Mouse (Mus musculus) 3134 (cell line): Measurements from ENCODE around the gene Meis2.

Source experiments
- DNase-seq: peaks from one replicate; pipeline ENCODE4 v3.0.0-alpha.2; 2011; ENCODE audit warnings: low spot score; ENCODE audit not compliant: insufficient read length; ENCODE audit errors: extremely low read depth

Gene Meis2

GRCm38 (mm10) chr2:116002354-116002753, 63.3 kb downstream of the Meis2 start:
- no peak for DNase-seq

- DNase-seq = no peak
Observed at GRCm38 (mm10) chr2:116001352-116002138, 64.1 kb downstream of the Meis2 start.

DNA sequence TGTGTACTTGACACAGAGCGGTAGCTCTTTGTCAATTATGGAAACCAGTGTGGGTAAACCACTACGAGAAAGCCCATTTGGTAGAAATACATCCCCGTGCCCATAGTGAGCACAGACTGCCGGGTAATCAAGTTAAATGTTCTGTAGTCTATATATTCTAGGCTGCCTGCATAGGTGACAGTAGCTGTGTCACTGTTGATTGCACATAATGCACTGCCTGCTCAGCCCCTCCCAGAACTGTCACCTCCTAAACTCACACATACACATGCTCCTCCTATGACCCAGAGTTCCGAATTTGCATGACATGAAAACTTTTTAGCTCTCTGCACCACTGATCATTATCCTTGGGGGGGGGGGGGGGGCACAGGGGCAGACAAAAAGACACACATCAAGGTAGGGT, 65.1 kb downstream of the Meis2 start:
- no peak for DNase-seq

- DNase-seq = no peak
Observed at GRCm38 (mm10) chr2:115998802-115999201, 66.8 kb downstream of the Meis2 start.

DNA sequence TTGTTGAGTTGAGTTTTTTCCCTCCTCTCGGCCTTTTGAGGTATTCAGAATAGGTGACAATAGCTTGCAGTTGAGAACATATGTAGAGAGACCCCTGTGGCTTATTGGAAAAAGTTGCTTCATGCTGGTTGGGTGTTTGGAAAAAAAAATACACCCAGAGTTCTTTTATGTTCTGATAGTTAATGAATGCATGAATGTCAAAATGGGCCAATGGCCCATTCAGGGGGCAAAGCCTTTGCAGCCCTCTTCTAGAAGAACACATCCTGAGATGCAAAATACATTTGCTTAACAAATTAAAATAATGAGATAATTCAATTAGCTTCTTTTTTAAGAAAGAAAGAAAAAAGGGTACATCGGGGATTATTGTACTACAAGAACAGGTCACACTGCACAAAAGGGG, 69.2 kb downstream of the Meis2 start:
- DNase-seq = no peak

DNA sequence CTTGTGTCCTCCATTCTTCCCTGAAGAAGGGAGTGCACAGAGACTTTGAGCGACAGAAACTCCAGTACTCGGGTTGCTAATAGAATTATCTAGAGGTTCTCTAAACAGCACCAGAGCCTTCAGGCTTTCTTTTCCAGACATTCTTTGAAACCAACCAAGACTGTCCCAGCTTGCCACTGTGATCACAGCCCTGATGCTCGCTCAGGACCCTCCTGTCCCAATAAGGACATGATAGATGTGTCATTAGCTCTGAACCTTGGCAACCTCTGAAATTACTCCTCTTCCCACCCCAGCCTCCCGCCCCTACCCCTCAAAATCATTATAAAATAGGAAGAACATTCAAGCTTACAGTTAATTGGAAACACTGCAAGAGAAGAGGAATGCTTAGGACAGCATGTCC, 71.8 kb downstream of the Meis2 start:
- DNase-seq = no peak

DNA sequence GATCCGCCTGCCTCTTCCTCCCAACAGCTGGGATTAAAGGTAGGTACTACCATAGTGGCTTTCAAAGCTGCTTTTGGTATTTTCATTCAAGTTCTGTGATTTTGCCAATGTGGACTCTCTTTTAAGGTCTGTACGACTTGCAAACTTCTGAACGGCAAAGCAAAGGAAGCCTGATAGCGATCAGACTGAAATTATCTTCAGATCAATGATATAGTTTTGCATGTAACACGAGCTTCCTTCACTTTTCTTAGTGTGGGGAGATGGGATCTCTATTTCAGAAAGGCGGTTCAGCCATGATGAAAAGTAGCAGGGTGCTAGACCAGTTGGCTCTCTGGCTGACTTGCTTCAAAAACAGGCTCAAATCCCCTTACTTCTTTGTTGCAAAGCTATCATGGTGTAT, 76.4 kb downstream of the Meis2 start:
- DNase-seq = no peak

DNA sequence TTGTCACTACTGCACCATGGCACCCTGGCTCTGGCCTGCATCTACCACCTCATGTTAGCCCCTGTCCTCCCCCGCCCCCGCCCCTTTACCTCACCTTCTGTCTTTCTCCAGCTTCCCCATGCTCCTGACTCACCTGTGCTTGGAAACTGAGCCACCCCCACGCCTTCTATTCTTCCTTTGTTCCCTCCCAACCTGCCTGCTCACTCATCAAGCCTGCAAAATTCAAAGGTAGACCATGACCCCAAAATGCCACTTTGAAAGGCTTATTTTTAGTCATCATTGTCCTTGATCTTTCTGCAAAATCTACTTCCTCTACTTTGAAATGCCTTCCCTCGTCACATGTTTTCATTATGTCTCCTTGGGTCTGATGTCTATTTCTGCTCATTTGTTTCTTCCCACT, 77.2 kb downstream of the Meis2 start:
- DNase-seq = no peak

GRCm38 (mm10) chr2:115984952-115985351, 80.7 kb downstream of the Meis2 start:
- DNase-seq = no peak

GRCm38 (mm10) chr2:115984487-115984886, 81.2 kb downstream of the Meis2 start:
- DNase-seq = no peak

DNA sequence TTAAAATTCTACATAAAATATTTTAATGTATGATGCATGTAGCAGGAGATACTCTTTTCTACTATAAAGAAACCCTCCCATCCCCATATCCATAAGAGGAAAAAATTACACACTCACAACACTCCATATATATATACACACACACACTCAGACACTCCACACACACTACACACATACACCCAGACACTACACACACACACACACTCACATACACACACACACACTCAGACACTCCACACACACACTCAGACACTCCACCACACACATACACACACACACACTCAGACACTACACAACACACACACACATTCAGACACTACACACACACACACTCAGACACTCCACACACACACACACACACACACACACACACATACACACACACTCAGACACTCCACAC, 85.1 kb downstream of the Meis2 start:
- no peak for DNase-seq

DNA sequence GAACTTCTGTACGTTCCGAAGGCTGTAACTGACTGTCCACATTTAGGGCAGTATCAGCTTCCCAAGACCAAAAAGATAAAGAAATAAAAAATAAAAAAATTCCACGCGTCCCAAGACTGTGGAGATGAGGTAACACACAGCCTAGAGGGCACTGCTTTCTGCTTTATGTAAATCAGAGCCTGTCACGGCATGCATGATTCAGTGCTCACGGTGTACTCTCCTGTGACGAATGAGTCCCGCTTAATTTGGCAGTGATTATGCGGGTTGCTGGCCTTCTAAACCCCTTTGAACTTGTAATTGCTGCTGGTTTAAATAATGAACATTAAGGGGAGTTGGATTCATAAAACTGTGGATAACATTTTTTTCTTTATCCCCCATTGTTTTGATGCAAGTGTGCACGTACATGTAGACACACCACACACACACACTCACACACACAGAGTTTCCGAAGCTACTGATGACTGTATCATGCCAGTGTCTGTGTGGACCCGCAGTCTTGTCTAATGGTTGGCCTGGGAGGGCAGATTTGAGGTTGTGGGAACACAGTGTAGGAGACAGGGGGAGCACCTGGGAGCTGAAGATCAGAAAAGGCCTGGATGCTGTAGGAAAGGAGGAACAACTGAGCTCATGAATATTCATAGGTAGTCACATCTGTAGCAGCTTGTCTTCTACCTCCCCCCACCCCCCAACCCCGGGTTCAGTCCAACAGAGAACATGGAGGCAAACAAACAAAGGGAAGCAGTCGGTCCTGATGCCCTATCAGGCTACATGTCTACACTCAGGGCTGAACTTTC, 85.8 kb downstream of the Meis2 start:
- no peak for DNase-seq

DNA sequence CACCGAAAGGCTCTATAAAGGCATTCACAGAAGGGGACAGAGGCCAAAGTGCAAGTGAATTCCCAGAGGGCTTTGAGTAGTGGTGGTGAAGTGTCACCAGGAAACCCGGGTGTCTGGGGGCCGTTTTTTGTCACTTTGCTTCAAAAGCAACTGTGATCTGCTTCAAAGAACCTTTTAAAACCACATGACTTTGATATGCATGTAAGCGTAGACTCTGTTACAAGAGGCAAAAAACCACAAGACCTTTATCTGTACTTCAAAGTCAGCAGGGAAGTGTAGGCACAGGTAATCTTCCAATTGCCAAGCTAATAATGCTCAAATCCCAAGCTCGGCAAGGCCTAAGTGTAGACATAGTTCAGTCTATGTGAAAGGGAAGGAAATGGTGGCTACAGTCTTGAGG, 87.0 kb downstream of the Meis2 start:
- DNase-seq = no peak

DNA sequence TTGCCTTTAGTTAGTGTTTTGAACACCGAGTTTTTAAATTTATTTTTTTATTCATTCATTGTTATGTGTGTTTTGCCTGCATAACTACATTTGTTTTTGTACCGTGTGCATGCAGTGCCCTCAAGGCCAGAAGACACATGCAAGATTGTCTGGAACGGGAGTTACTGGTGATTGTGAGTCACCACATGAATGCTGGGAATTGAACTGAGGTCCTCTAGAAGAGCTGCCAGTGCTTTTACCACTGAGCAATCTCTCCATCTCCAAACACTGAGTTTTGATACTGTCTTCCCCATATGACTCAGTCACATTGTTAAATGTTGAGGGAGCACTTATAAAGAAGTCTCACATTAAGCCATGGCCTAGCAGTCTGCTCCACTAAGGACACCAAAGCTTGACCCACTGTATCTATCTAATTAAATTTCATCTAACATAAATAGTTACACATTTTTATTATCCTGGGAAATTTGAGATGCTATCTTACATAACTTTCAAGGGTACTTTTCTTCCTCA, 94.3 kb downstream of the Meis2 start:
- DNase-seq = peak; percentile 23

- peak; percentile 58 for DNase-seq
Observed at GRCm38 (mm10) chr2:115970091-115970820, 95.4 kb downstream of the Meis2 start.

DNA sequence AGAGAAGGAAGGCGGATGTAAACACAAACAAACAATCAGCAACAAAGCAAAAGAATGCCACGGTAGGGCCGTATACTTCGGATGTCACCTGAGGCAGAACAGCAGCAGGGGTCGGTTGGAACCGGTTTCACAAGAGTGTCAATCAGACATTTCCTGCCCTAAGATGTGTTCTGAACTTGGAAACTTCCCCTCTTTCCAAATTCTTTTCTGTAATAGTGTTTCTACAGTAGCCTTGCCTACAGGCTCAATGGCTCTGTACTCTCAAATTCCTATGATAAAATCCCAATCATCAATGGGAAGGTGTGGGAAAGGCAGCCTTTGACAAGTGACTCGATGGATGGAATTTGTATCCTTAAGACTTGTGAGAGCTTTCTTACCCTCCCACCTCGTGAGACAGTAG, 96.4 kb downstream of the Meis2 start:
- no peak for DNase-seq

GRCm38 (mm10) chr2:115964911-115965310, 100.7 kb downstream of the Meis2 start:
- DNase-seq = no peak

DNA sequence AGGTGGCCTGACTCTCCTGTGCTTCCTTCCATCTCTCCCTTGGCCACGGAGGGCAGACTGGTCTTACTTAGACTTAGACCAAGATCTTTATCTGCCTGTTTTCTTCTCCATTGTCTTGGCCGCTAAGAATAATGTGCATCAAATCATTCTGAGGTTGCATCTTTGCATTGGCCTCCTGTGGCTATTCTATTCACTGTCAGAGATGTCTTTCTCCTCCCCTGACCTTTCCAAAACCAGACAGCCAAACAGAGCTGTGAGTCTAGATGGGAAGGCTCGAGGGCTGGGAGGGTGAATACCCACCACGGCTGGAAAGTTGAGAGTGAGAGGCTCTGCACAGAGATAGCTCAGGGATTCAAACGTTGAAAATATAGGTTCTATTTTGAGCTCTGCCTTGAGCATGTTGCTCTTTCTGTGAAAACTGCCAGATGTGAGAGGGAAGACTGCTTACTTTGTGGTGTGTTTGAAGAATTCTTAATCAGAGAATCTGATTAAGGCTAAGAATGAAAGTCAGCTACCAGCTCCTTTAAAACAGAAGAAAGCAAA, 102.3 kb downstream of the Meis2 start:
- DNase-seq = no peak

GRCm38 (mm10) chr2:115962728-115963127, 102.9 kb downstream of the Meis2 start:
- DNase-seq = no peak

- DNase-seq = no peak
Observed at GRCm38 (mm10) chr2:115962113-115962512, 103.5 kb downstream of the Meis2 start.

DNA sequence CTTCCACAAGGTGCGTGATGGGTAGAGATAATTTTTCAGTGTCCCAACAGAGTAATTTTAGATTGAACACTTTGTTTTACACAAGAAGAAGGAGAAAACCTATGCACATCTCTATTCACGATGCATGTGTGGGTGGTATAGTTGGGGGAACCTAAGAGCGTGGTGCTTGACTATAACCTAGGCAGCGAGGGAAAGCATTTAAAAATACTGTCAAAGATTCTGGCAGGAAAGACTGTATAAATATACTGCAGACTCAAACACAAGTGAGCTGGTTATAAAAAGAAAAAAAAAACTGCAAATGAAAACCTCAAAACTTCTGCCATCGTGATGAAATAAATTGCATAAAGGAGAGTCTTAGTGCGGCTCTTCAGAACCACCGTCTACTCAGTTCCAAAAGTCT, 105.0 kb downstream of the Meis2 start:
- DNase-seq = no peak
